Mouse (Mus musculus) heart, embryonic 11.5 days (tissue): ENCODE measurements around the gene Oasl1. TPM values are rescaled to one million over a fixed set of nuclear protein-coding genes. Genes with fewer than 3 reads are reported as not detected.

Experiments
- ATAC-seq: fragments of 200-750 bp; cut with Nextera tagmentation; replicated peaks from 2 replicates; pipeline ENCODE4 v1.8.0; 2017; ENCODE audit warnings: moderate library complexity; ENCODE audit not compliant: insufficient number of reproducible peaks, low FRiP score, low TSS enrichment
- H3K27ac ChIP-seq: fragments of 300-500 bp; sonication (generic); 2 replicates; pipeline ENCODE4 v1.5.1; 2014; ENCODE audit warnings: mild to moderate bottlenecking, low read depth, low read length
- H3K27me3 ChIP-seq: fragments of 300-500 bp; sonication (generic); 2 replicates; pipeline ENCODE4 v1.6.1; 2014; ENCODE audit warnings: mild to moderate bottlenecking, low read length, mixed read lengths; ENCODE audit not compliant: control insufficient read depth, insufficient read depth
- H3K36me3 ChIP-seq: fragments of 300-500 bp; sonication (generic); 2 replicates; pipeline ENCODE4 v1.6.1; 2014; ENCODE audit warnings: mild to moderate bottlenecking, low read length, moderate library complexity, mixed read lengths; ENCODE audit not compliant: control insufficient read depth, insufficient read depth
- H3K4me1 ChIP-seq: fragments of 300-500 bp; sonication (generic); 2 replicates; pipeline ENCODE4 v1.6.1; 2014; ENCODE audit warnings: low read length; ENCODE audit not compliant: control insufficient read depth, insufficient read depth
- H3K4me2 ChIP-seq: fragments of 300-500 bp; sonication (generic); 2 replicates; pipeline ENCODE4 v1.6.1; 2014; ENCODE audit warnings: mild to moderate bottlenecking, moderate library complexity
- H3K4me3 ChIP-seq: fragments of 300-500 bp; sonication (generic); 2 replicates; pipeline ENCODE4 v1.5.1; 2014; ENCODE audit warnings: low read depth, low read length
- H3K9ac ChIP-seq: fragments of 300-500 bp; sonication (generic); 2 replicates; pipeline ENCODE4 v1.6.1; 2014; ENCODE audit warnings: mild to moderate bottlenecking, low read depth, low read length, moderate library complexity
- H3K9me3 ChIP-seq: fragments of 300-500 bp; sonication (generic); replicated peaks from 2 replicates; pipeline ENCODE4 v1.6.1; 2016; ENCODE audit warnings: low read length; ENCODE audit not compliant: control insufficient read depth
- WGBS: fragments of 180-500 bp; shearing (Covaris S2); extraction: QIAGEN DNeasy Blood & Tissue Kit; methylation state at CpG from one replicate; pipeline ENCODE4 v1.1.7; 2014; ENCODE audit not compliant: insufficient replicate concordance; 5-methylcytosine and 5-hydroxymethylcytosine counted together
- polyA plus RNA-seq: library from polyadenylated mRNA; unstranded; fragments of >200 nt; fragmentation: Nextera tagmentation; extraction: Ambion mirVana; gene quantifications from 2 replicates; pipeline ENCODE4 v1.2.1, GENCODE M21; 2014

The Oasl1 gene
- polyA plus RNA-seq, 1 experiment from 2014 or later: 0.30 TPM

DNA sequence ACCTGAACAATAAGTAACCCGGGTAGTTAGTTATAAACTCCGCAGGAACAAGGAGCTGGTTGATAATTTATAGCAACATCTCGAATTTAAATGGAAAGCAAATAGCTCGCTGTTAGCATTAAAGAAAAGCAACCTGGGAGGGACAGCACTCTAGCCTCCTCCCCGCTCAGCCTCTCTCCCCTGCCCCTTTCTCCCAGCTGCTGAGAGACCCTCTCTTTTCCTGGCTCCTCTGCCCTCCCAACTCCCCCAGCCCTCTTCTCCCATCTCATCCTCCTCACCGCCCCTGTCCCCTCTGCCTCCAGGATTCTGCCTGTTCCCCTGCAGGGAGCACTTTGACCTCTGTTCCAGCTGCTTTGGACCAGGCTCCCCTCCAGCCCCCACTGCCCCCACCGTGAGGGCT is 45.6 kb downstream of the Oasl1 start:
- Histone ChIP-seq H3K4me3 (no peak overlapping the region), H3K4me2 (no peak overlapping the region), H3K4me1 (peaks cover 12% of the 10 kb centered on the region), H3K9me3 (no peaks in the 10 kb centered on the region), H3K27ac (no peak overlapping the region), H3K9ac (no peak overlapping the region), H3K36me3 (no peaks in the 10 kb centered on the region), H3K27me3 (peaks cover 24% of the 10 kb centered on the region)
- WGBS: 25% methylated on average over 7 of the region's 7 CpGs
- ATAC-seq: no peak

DNA sequence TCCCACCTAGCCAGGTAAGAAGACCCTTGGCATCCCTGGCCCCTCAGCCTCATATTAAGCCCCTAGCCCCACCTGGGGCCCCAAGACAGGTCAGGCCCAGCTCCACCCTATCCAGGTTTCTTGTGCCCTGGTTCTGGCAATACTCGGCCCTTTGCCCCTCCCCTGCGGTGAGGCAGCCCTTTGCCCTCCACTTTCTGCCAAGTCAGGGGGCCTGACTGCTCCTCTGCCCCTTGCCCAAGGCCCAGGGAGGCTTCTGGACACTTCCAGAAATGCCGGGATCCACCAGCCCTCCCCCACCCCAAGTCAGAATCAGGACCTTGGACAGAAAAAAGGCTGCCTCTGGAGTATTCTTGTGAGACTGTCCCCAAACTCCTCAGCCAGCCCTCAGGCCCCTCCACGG is 46.0 kb downstream of the Oasl1 start:
- no peak for ATAC-seq
- H3K4me2 ChIP-seq: no peak overlapping the region
- H3K27ac ChIP-seq: no peak overlapping the region
- no peaks in the 10 kb centered on the region for H3K36me3 ChIP-seq
- H3K27me3 ChIP-seq: peaks cover 24% of the 10 kb centered on the region
- peaks cover 12% of the 10 kb centered on the region for H3K4me1 ChIP-seq
- no peak overlapping the region for H3K4me3 ChIP-seq
- H3K9ac ChIP-seq: no peak overlapping the region
- 20% methylated on average over 4 of the region's 4 CpGs for WGBS
- H3K9me3 ChIP-seq: no peaks in the 10 kb centered on the region

- Histone ChIP-seq H3K36me3 (no peaks in the 10 kb centered on the region), H3K4me1 (peaks cover 8% of the 10 kb centered on the region), H3K9me3 (no peaks in the 10 kb centered on the region), H3K9ac (no peak overlapping the region), H3K4me2 (no peak overlapping the region), H3K27ac (no peak overlapping the region), H3K27me3 (peaks cover 24% of the 10 kb centered on the region), H3K4me3 (no peak overlapping the region)
- ATAC-seq: no peak
- 60% methylated on average over 13 of the region's 13 CpGs for WGBS
Measured at GRCm38 (mm10) chr5:114969609-114970215, 46.7 kb downstream of the Oasl1 start.

DNA sequence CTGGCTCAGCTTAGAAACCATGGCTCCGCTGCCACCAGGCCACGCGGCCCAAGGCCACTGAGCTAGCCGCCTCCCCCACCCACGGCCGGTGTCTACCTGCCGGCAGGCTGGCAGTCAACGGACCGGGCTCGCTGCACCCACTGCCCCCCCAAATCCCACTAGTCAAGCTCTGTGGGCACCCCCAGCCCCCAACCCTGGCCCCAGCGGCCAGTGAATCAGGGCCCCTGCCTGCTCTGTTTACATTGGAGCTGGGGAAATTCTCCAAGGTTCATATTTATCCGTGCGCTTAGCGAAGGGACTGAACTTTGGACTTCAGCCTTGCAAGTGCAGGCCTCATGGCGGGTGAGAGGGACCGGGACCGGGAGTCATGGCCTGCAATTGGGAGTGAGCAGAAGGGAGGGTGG is 47.8 kb downstream of the Oasl1 start, which contains the start of gene Hnf1a:
Hnf1a (minus strand) TSS at position 271 of the 404 bp plus-strand sequence.
- Histone ChIP-seq H3K9me3 (no peaks in the 10 kb centered on the region), H3K27me3 (peaks cover 24% of the 10 kb centered on the region), H3K36me3 (no peaks in the 10 kb centered on the region), H3K4me3 (no peak within 1 kb of the TSS), H3K4me2 (no peak within 1 kb of the TSS), H3K27ac (no peak within 1 kb of the TSS), H3K9ac (no peak within 1 kb of the TSS), H3K4me1 (no peaks in the 10 kb centered on the region)
- 76% methylated on average over 17 of the region's 17 CpGs for WGBS
- no peak for ATAC-seq

GRCm38 (mm10) chr5:114972201-114972600 is 49.2 kb downstream of the Oasl1 start:
- H3K4me1 ChIP-seq: no peaks in the 10 kb centered on the region
- no peak overlapping the region for H3K27ac ChIP-seq
- 78% methylated on average over 9 of the region's 9 CpGs for WGBS
- no peak overlapping the region for H3K4me3 ChIP-seq
- H3K9me3 ChIP-seq: no peaks in the 10 kb centered on the region
- peaks cover 24% of the 10 kb centered on the region for H3K27me3 ChIP-seq
- H3K4me2 ChIP-seq: no peak overlapping the region
- H3K9ac ChIP-seq: no peak overlapping the region
- H3K36me3 ChIP-seq: no peaks in the 10 kb centered on the region
- no peak for ATAC-seq

DNA sequence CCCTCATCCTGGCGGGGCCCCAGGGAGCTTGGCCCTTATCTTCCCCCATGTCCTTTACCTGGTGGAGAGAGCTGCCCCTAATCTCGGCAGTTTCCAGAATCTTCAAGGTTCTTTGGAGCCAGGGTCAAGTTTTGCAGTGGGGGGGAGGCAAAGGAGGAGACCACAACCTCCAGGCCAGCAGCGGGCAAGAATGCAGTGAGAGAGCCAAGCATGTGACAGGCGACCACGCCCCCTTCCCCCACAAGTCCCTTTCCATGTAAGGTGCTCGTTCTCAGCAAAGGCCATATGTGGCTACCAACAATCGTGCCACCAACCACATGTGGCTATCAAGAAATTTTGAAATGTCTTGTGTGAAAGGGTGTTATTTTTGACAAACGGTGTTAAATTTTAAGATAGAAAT is 50.1 kb downstream of the Oasl1 start:
- Histone ChIP-seq H3K36me3 (no peaks in the 10 kb centered on the region), H3K27ac (no peak overlapping the region), H3K9me3 (no peaks in the 10 kb centered on the region), H3K4me3 (no peak overlapping the region), H3K4me1 (no peaks in the 10 kb centered on the region), H3K9ac (no peak overlapping the region), H3K4me2 (no peak overlapping the region), H3K27me3 (peaks cover 16% of the 10 kb centered on the region)
- ATAC-seq: no peak
- WGBS: 65% methylated on average over 8 of the region's 8 CpGs

DNA sequence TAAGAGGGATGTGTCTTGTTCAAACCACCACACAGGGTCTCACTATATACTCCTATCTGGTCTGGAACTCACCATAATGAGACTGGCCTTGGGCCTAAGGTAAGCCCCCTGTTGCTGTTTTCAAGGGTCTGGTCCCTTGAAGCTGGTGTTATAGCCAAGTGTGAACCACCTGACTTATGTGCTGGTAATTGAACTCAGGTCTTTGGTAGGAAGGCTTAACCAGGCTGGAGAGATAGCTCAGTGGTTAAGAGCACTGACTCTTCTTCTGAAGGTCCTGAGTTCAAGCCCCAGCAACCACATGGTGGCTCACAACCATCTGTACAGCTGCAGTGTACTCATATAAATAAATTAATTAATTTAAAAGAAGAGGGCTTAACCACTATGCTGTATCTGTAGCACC is 53.9 kb downstream of the Oasl1 start:
- H3K4me1 ChIP-seq: peaks cover 6% of the 10 kb centered on the region; the same call in 1 of the 2 replicates
- ATAC-seq: no peak
- no peak overlapping the region for H3K27ac ChIP-seq
- no peaks in the 10 kb centered on the region for H3K36me3 ChIP-seq
- H3K9ac ChIP-seq: no peak overlapping the region
- H3K27me3 ChIP-seq: no peaks in the 10 kb centered on the region
- no peak overlapping the region for H3K4me3 ChIP-seq
- no peaks in the 10 kb centered on the region for H3K9me3 ChIP-seq
- no peak overlapping the region for H3K4me2 ChIP-seq

- Histone ChIP-seq H3K9ac (no peak overlapping the region), H3K27ac (no peak overlapping the region), H3K27me3 (no peaks in the 10 kb centered on the region), H3K4me2 (no peak overlapping the region), H3K4me3 (no peak overlapping the region), H3K36me3 (no peaks in the 10 kb centered on the region), H3K9me3 (no peaks in the 10 kb centered on the region), H3K4me1 (peaks cover 6% of the 10 kb centered on the region; the same call in 1 of the 2 replicates)
- no peak for ATAC-seq
- 65% methylated on average over 11 of the region's 11 CpGs for WGBS
Measured at GRCm38 (mm10) chr5:114978473-114978872, 55.4 kb downstream of the Oasl1 start.

DNA sequence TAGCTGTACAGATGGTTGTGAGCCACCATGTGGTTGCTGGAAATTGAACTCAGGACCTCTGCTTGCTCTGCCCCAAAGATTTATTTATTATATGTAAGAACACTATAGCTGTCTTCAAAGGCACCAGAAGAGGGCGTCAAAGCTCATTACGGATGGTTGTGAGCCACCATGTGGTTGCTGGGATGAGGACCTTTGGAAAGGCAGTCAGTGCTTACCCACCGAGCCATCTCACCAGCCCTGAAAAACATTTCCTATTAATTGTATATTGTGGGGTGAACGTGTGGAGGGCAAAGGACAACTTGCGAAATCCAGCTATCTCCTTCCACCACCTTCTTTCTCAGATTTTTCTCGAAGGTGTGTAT is 55.8 kb downstream of the Oasl1 start:
- WGBS: 7% methylated on average over 6 of the region's 6 CpGs

More for the DNA sequence above, 55.8 kb downstream of the Oasl1 start:
- peak overlapping the region; percentile 71; the same call in 1 of the 2 replicates for H3K9ac ChIP-seq
- H3K36me3 ChIP-seq: no peaks in the 10 kb centered on the region
- H3K27ac ChIP-seq: no peak overlapping the region
- no peaks in the 10 kb centered on the region for H3K9me3 ChIP-seq
- H3K4me2 ChIP-seq: peak overlapping the region; percentile 98
- peak overlapping the region; percentile 51 for H3K4me3 ChIP-seq
- ATAC-seq: no peak
- no peaks in the 10 kb centered on the region for H3K27me3 ChIP-seq
- H3K4me1 ChIP-seq: peaks cover 6% of the 10 kb centered on the region; the same call in 1 of the 2 replicates
